Mouse (Mus musculus) liver, embryonic 16.5 days (tissue): ENCODE results near the gene Gpr107. TPM values are rescaled to one million over a fixed set of nuclear protein-coding genes. Genes with fewer than 3 reads are reported as not detected.

Experiments used
- ATAC-seq: fragments of 200-750 bp; cut with Nextera tagmentation; 2 replicates; pipeline ENCODE4 v1.8.0; 2017; ENCODE audit warnings: low read depth, mild to moderate bottlenecking, moderate number of reproducible peaks, moderate library complexity
- H3K27ac ChIP-seq: fragments of 300-500 bp; sonication (generic); 2 replicates; pipeline ENCODE4 v1.5.1; 2014; ENCODE audit warnings: mild to moderate bottlenecking, low read length
- H3K27me3 ChIP-seq: fragments of 300-500 bp; sonication (generic); 2 replicates; pipeline ENCODE4 v1.6.1; 2014; ENCODE audit warnings: low read depth, low read length, mixed read lengths; ENCODE audit not compliant: control insufficient read depth, insufficient read depth
- H3K36me3 ChIP-seq: fragments of 300-500 bp; sonication (generic); 2 replicates; pipeline ENCODE4 v1.6.1; 2014; ENCODE audit warnings: mild to moderate bottlenecking; ENCODE audit not compliant: control insufficient read depth, insufficient read depth
- H3K4me1 ChIP-seq: fragments of 300-500 bp; sonication (generic); 2 replicates; pipeline ENCODE4 v1.6.1; 2014; ENCODE audit warnings: low read depth, low read length, mixed read lengths; ENCODE audit not compliant: control insufficient read depth
- H3K4me2 ChIP-seq: fragments of 300-500 bp; sonication (generic); 2 replicates; pipeline ENCODE4 v1.6.1; 2014; ENCODE audit warnings: low read depth, low read length, mixed read lengths
- H3K4me3 ChIP-seq: fragments of 300-500 bp; sonication (generic); 2 replicates; pipeline ENCODE4 v1.5.1; 2014; ENCODE audit warnings: low read depth, mild to moderate bottlenecking, low read length
- H3K9ac ChIP-seq: fragments of 300-500 bp; sonication (generic); 2 replicates; pipeline ENCODE4 v1.6.1; 2014; ENCODE audit warnings: low read depth, low read length
- H3K9me3 ChIP-seq: fragments of 300-500 bp; sonication (generic); replicated peaks from 2 replicates; pipeline ENCODE4 v1.6.1; 2016; ENCODE audit warnings: low read length; ENCODE audit not compliant: control insufficient read depth
- WGBS: fragments of 180-500 bp; shearing (Covaris S2); extraction: QIAGEN DNeasy Blood & Tissue Kit; methylation state at CpG from one replicate; pipeline ENCODE4 v1.1.7; 2014; ENCODE audit not compliant: insufficient replicate concordance; 5-methylcytosine and 5-hydroxymethylcytosine counted together
- polyA plus RNA-seq: library from polyadenylated mRNA; unstranded; fragments of >200 nt; fragmentation: Nextera tagmentation; extraction: Ambion mirVana; gene quantifications from 2 replicates; pipeline ENCODE4 v1.2.1, GENCODE M21; 2015

The Gpr107 gene
- polyA plus RNA-seq: 11.5 and 11.9 TPM in 2 replicates

DNA sequence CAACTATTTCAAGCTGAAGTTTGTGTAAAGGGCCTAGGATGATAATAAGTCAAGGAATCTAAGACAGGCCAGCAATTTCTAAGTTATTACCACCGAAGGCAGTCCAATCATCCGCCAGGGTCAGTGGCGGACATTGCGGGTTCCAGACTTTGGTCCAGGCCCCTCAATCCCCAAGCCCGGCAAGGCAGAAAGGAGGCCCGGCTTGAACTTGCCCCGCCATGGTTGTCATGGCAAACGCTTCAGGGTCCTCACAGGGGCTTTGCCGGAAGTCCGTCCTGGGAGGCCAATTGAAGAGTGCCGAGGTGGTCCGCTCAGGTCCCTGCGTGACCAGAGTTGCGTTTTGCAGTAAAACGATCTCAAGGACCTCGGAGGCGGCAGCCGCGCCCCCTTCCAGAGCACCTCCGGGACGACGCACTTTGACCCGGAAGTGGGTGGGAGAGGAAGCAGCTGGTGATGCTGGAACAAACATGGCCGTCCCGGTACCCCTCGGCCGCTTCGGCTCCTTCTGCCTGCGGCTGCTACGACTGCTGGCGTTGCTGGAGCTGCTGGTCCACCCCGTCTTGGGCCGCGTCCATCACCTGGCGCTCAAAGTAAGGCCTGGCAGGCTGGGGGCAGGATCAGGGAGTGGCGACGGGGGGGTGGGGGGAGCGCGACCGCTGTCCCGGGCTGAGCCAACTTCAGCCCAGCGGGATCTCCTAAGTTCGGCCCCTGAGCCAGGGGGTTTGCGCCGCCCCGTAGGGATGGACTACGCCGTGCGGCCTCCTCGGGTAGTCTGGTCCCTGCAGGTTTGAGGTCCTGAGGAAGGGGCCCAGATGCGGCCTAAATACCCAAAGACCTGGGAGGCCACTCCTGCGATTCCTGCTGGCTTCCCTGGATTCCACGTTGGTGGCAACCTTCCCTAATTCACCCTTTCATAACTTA lies at the start of gene Gpr107:
Gene Gpr107 (plus strand): TSS at position 425 of the 921 bp plus-strand sequence.
- Histone ChIP-seq H3K4me3 (peak within 1 kb of the TSS; percentile 89), H3K4me1 (peaks cover 28% of the 10 kb centered on the region), H3K27me3 (no peaks in the 10 kb centered on the region), H3K4me2 (peak within 1 kb of the TSS; percentile 77), H3K36me3 (no peaks in the 10 kb centered on the region), H3K27ac (peak within 1 kb of the TSS; percentile 62; the same call in 1 of the 2 replicates), H3K9ac (peak within 1 kb of the TSS; percentile 86), H3K9me3 (no peaks in the 10 kb centered on the region)
- peak; percentile 81 for ATAC-seq
- under 1% methylated on average over 53 of the region's 53 CpGs for WGBS

DNA sequence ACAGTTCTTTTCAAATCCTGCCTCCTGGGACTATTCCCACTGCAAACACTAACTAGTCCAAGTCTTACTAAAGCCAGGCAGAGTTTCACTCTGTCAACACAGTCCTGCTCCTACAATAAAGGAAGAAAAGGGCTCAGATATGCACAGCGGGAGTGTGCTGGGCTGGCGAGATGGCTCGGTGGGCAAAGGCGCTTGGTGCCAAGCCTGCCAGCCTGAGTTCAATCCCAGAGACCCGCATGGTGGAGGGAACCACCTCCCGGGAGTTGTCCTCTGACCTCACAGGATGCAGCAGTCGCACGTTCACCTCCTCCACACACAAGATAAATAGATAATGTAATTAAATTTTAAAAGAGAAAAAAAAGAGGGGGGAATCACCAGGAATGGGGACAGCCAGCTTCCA lies 48.8 kb upstream of the Gpr107 start:
- WGBS: 58% methylated on average over 8 of the region's 8 CpGs
- Histone ChIP-seq H3K4me2 (no peak overlapping the region), H3K4me1 (0 out of 2 replicates have a peak, but pooled peaks cover 2% of the 10 kb centered on the region), H3K36me3 (no peaks in the 10 kb centered on the region), H3K4me3 (no peak overlapping the region), H3K27me3 (no peaks in the 10 kb centered on the region), H3K9me3 (no peaks in the 10 kb centered on the region), H3K27ac (no peak overlapping the region), H3K9ac (no peak overlapping the region)
- ATAC-seq: no peak

DNA sequence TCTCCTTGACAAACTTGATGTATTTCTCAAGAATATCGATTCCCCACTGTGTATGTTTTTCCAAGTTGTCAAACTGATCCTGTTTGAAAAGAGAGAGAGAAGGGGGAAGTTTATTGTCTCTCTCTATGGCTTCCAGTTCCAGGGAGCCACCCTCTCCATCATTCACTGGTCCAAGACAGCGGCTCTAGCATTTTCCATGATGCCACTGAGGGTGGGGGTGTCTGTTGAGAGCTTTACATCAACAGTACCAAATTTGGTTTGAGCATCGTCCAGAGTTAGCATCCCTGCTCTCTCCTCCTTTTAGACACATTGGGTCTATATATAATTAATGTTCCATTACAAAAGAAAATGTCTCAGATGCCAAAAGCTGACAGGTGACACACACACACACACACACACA lies 46.8 kb upstream of the Gpr107 start:
- no peak for ATAC-seq
- H3K4me3 ChIP-seq: no peak overlapping the region
- H3K9me3 ChIP-seq: no peaks in the 10 kb centered on the region
- peaks cover 12% of the 10 kb centered on the region for H3K4me1 ChIP-seq
- H3K4me2 ChIP-seq: no peak overlapping the region
- no peak overlapping the region for H3K27ac ChIP-seq
- WGBS: 78% methylated on average over 3 of the region's 3 CpGs
- no peaks in the 10 kb centered on the region for H3K27me3 ChIP-seq
- H3K36me3 ChIP-seq: no peaks in the 10 kb centered on the region
- no peak overlapping the region for H3K9ac ChIP-seq

DNA sequence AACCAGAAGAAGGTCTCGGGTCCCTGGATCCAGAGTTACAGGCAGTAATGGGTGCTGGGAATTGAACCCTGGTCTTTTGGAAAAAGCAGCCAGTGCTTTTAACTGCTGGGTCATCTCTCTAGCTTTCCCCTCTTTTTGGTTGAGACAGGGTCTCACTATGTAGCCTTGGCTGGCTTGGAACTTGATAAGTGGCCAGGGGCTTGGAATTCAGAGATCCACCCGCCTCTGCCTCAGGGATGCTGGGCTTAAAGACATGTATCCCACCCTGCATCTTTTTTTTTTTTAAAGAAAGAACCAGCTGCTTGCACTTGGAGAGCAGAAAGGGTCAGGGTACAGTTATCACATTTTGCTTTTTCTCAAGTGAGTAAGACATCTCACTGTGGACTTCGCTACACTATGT lies 46.1 kb upstream of the Gpr107 start:
- no peaks in the 10 kb centered on the region for H3K27me3 ChIP-seq
- ATAC-seq: no peak
- H3K9me3 ChIP-seq: no peaks in the 10 kb centered on the region
- H3K4me3 ChIP-seq: no peak overlapping the region
- no peaks in the 10 kb centered on the region for H3K36me3 ChIP-seq
- WGBS: 68% methylated on average over 3 of the region's 3 CpGs
- peaks cover 12% of the 10 kb centered on the region for H3K4me1 ChIP-seq
- no peak overlapping the region for H3K9ac ChIP-seq
- no peak overlapping the region for H3K4me2 ChIP-seq
- no peak overlapping the region for H3K27ac ChIP-seq

DNA sequence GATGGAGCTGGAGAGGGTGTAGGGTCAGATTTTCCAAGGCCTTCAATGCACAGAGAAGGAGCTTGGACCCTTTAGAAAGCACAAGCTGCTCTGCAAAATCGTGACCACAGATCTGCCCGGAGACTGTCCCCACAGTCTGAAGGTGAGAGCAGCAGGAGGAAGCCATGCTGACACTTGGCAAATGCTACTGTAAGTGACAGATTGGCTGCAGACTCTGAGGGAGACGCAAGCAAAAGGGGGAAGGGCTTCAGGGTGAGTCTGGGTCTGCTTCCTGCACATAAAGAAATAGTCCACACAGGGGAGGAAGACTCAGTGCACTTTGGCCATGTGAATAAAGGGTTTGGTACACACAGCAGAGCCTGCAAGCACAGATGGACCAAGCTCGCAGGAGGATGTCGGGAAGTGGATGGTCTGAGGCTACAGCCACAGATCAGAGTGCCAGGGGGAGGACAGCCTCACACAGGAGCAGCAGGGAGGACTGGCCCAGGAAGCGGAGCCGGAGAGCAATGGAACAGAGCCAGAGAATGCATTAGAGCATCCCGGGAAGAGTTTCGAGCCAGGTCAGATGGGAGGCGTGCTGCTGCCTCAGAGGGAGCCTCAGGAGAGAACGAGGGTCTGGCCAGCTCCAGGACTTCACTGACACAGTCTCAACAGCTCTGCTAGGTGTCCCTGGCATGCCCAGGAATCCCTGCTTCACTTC lies 45.3 kb upstream of the Gpr107 start:
- H3K4me3 ChIP-seq: no peak overlapping the region
- H3K9me3 ChIP-seq: no peaks in the 10 kb centered on the region
- 0 out of 2 replicates have a peak overlapping the region, but pooled peaks have one; percentile 19 for H3K27ac ChIP-seq
- peaks cover 12% of the 10 kb centered on the region for H3K4me1 ChIP-seq
- no peak overlapping the region for H3K9ac ChIP-seq
- H3K36me3 ChIP-seq: no peaks in the 10 kb centered on the region
- no peak overlapping the region for H3K4me2 ChIP-seq
- peak; percentile 13; the same call in 1 of the 2 replicates for ATAC-seq
- H3K27me3 ChIP-seq: no peaks in the 10 kb centered on the region
- WGBS: 45% methylated on average over 11 of the region's 11 CpGs

DNA sequence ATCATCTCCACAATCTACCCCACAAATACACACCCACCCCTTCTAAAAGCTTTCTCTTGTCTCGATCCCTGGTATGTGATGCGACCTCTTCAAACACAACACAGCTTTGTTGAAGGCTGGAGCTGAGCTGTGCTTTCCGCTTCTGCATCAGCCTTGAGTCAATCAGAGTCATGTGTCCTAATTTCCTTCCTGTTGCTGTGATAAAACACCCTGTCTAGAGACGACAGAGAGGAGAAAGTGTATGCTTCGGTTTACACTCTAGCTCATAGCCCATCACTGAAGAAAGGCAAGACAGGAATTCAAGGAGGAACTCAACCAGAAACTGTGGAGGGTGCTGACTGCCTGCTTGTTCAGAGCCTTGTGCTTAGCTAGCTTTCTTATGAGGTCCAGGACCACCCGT lies 43.9 kb upstream of the Gpr107 start:
- no peak overlapping the region for H3K9ac ChIP-seq
- H3K9me3 ChIP-seq: no peaks in the 10 kb centered on the region
- peaks cover 12% of the 10 kb centered on the region for H3K4me1 ChIP-seq
- no peak overlapping the region for H3K4me2 ChIP-seq
- no peaks in the 10 kb centered on the region for H3K27me3 ChIP-seq
- no peak for ATAC-seq
- H3K27ac ChIP-seq: 0 out of 2 replicates have a peak overlapping the region, but pooled peaks have one; percentile 6
- 30% methylated on average over 6 of the region's 6 CpGs for WGBS
- no peak overlapping the region for H3K4me3 ChIP-seq
- H3K36me3 ChIP-seq: no peaks in the 10 kb centered on the region

DNA sequence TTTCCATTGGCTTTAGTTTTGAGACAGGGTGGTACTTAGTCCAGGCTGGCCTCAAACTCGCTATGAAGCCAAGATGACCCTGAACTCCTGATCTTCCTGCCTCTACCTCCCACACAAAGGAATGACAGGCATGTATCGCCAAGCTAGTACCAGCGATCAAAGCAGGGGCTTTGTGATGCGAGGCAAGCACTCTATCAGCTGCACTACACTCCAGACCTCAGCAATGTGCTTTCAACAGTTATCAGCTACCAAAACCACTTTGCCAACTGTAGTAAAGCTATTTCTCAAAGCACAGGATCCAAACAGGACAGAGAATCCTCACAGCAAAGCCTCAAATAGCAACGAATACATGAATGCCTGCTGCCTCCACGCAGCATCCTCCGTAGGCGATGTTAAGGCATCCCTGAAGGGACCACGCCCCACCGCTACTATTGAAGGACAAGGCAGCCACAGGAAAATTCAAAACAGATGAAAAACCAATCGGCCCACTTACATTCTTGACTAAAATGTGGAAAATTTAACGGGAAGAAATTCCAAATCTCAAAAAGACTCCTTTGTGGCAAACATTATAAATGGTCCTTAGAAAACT lies 42.1 kb upstream of the Gpr107 start:
- 27% methylated on average over 12 of the region's 12 CpGs for WGBS

DNA sequence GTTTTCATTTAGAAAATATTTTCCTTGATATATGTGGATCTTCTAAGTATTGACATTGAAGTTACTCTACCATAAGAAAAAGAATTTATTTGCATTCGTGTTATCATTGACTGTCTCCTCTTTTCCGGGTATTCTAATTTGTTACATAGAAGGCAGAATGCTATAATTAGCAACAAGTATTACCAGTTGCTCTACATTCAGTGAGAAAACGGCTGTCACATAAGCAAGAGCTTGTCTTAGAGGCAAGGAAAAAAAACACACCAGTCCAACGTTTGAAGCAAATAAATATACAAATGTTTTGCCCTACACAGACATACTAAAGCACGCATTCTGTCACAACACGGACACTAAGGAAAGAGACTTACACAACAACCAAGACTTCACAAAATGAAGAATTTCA lies 40.4 kb upstream of the Gpr107 start:
- peaks cover 30% of the 10 kb centered on the region for H3K4me1 ChIP-seq

More for the DNA sequence above, 42.1 kb upstream of the Gpr107 start:
- Histone ChIP-seq H3K36me3 (no peaks in the 10 kb centered on the region), H3K9me3 (no peaks in the 10 kb centered on the region), H3K4me1 (peaks cover 14% of the 10 kb centered on the region), H3K9ac (no peak overlapping the region), H3K4me2 (no peak overlapping the region), H3K27ac (no peak overlapping the region), H3K4me3 (no peak overlapping the region), H3K27me3 (no peaks in the 10 kb centered on the region)
- no peak for ATAC-seq

More for the DNA sequence above, 40.4 kb upstream of the Gpr107 start:
- ATAC-seq: no peak
- Histone ChIP-seq H3K9ac (no peak overlapping the region), H3K27ac (no peak overlapping the region), H3K27me3 (no peaks in the 10 kb centered on the region), H3K9me3 (no peaks in the 10 kb centered on the region), H3K4me2 (no peak overlapping the region), H3K36me3 (no peaks in the 10 kb centered on the region), H3K4me3 (no peak overlapping the region)
- WGBS: 55% methylated on average over 6 of the region's 6 CpGs
